Mouse (Mus musculus) kidney, adult 8-10 months (tissue): Measurements from ENCODE around the gene Cnp.
A peak's percentile ranks its signal among the peaks of the same experiment; 100 is the strongest.

Source experiments
- DNase-seq, 2 experiments: peaks; one replicate each; pipeline ENCODE4 v3.0.0; 2022

The Cnp gene

DNA sequence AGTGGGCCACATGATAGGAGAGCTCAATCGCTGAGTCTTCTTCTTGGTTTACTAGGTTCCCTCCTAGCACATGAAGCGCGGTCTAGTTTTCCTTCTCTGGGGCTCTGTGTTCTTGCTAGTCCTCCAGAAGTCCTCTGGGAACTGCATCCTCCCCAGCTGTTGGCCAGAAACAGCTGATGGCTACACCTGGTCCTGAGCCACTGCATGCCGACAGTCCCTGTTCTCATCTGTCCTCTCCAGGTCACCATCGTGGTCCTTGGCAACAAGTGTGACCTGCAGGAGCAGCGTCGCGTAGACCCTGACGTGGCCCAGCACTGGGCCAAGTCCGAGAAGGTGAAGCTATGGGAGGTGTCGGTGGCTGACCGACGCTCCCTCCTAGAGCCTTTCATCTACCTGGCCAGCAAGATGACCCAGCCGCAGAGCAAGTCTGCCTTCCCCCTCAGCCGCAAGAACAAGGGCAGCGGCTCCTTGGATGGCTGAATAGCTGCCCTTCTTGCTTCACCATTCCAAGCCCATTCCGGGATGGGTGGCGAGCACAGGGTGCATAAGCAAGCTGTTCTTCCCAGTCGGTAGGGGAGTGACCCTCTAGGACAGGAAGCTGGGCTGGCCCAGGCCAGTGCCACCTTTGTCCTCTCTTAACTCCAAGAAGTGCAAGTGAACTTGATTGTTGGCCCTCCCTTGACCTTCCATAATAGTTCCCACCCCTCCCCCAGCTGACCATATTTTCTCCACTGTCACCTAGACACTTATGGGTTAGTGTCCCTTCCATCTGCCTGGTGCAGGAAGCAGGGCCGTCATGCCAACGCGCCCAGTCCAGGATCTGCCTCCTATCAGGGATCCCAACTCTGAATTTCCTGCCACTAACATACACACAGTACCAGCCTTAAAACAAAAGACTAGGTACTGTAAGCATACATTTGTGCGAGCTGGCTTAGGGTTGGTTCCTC lies 51.3 kb downstream of the Cnp start:
- no peak for DNase-seq

- peak; percentile 69 to 86 for DNase-seq
Measured at GRCm38 (mm10) chr11:100626701-100627195, 52.0 kb downstream of the Cnp start.

GRCm38 (mm10) chr11:100628056-100628455 lies 53.4 kb downstream of the Cnp start:
- no peak for DNase-seq

DNA sequence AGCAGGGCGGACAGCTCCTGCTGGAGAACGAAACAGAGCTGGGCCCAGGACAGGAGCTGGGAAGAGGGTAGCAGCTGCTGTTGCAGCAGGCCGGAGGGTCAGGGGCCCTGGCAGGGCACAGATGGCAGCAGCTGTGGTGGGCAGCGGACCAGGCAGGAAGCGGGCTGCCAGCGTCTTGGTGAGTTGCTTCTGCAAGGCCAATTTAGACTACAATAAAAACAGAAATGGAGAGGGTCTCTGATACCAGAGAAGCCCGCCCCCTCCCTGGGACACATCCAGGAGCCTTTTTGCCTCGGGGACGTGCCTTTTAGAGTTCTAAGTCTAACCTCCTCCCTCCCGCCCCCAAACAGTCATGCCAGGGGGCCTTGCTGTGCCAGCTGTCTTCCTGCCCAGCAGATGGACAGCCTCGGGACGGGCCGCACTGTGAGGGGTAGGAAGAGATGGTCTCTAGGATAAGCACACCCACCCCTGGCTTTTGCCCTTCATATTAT lies 54.2 kb downstream of the Cnp start:
- no peak for DNase-seq

- DNase-seq: no peak
Measured at GRCm38 (mm10) chr11:100634530-100634929, 59.8 kb downstream of the Cnp start.

DNA sequence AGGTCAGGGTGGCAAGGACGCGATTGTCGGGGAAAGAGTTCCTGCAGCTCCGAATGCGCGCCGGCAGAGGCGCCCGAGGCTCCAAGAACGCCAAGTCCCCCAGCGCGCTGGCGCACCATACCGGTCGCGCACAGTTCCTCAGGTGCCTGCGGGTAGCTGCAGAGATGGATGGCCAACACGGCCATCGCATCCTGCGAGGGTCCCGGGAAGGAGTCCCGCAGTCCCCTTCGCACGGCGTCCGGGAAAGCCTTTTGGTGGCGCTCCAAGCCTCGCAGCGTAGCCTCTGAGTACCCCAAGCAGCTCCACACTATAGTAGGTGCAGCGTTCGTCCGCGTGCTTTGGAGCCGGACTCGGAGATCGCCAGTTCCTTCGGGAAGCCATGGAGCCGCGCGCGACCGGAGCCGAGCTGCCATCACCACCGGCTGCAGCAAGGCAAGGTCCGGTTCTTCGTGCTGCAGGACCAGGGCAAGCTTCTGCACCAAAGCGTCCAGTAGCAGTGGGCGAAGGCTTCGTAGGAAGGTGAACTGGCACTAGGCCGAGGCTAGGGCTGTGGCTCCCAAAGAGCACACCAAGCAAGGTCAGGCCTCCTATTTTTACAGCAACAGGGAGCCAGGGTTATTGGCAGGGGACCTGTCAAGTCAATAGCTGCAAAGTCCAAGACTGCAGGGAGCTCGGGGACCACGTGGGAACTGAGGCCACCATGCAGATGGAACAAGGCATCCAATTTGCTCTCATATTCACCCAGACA lies 65.6 kb downstream of the Cnp start:
- DNase-seq: peak; percentile 11 to 26
